Mouse (Mus musculus) liver, embryonic 11.5 days (tissue): ENCODE measurements around the gene Arsk. TPM values are rescaled to one million over a fixed set of nuclear protein-coding genes. Genes with fewer than 3 reads are reported as not detected.
A peak's percentile ranks its signal among the peaks of the same experiment; 100 is the strongest.

ENCODE experiments used
- ATAC-seq: fragments of 200-750 bp; cut with Nextera tagmentation; replicated peaks from 2 replicates; pipeline ENCODE4 v1.8.0; 2017; ENCODE audit warnings: moderate number of reproducible peaks, mild to moderate bottlenecking, moderate TSS enrichment, moderate library complexity; ENCODE audit not compliant: low FRiP score
- DNase-seq: peaks from one replicate; pipeline ENCODE4 v3.0.0-alpha.2; 2017; ENCODE audit warnings: low spot score
- H3K27ac ChIP-seq: fragments of 300-500 bp; sonication (generic); 2 replicates; pipeline ENCODE4 v1.5.1; 2014; ENCODE audit warnings: mild to moderate bottlenecking, low read depth, low read length, control low read depth
- H3K27me3 ChIP-seq: fragments of 300-500 bp; sonication (generic); replicated peaks from 2 replicates; pipeline ENCODE4 v1.6.1; 2014; ENCODE audit warnings: low read length, mixed read lengths; ENCODE audit not compliant: control insufficient read depth, insufficient read depth
- H3K36me3 ChIP-seq: fragments of 300-500 bp; sonication (generic); 2 replicates; pipeline ENCODE4 v1.6.1; 2014; ENCODE audit warnings: mild to moderate bottlenecking, low read length, moderate library complexity, mixed read lengths; ENCODE audit not compliant: control insufficient read depth, insufficient read depth
- H3K4me1 ChIP-seq: fragments of 300-500 bp; sonication (generic); replicated peaks from 2 replicates; pipeline ENCODE4 v1.6.1; 2014; ENCODE audit warnings: low read length, mixed read lengths; ENCODE audit not compliant: control insufficient read depth, insufficient read depth
- H3K4me2 ChIP-seq: fragments of 300-500 bp; sonication (generic); 2 replicates; pipeline ENCODE4 v1.6.1; 2014; ENCODE audit warnings: mild to moderate bottlenecking, control low read depth, moderate library complexity
- H3K4me3 ChIP-seq: fragments of 300-500 bp; sonication (generic); 2 replicates; pipeline ENCODE4 v1.5.1; 2014; ENCODE audit warnings: low read depth, low read length, control low read depth
- H3K9ac ChIP-seq: fragments of 300-500 bp; sonication (generic); 2 replicates; pipeline ENCODE4 v1.6.1; 2014; ENCODE audit warnings: low read depth, low read length, control low read depth
- H3K9me3 ChIP-seq: fragments of 300-500 bp; sonication (generic); 2 replicates; pipeline ENCODE4 v1.6.1; 2016; ENCODE audit warnings: low read length, inconsistent platforms, mixed read lengths; ENCODE audit not compliant: control insufficient read depth
- WGBS: fragments of 180-500 bp; shearing (Covaris S2); extraction: QIAGEN DNeasy Blood & Tissue Kit; methylation state at CpG from one replicate; pipeline ENCODE4 v1.1.7; 2014; 5-methylcytosine and 5-hydroxymethylcytosine counted together
- polyA plus RNA-seq: library from polyadenylated mRNA; unstranded; fragments of >200 nt; fragmentation: Nextera tagmentation; extraction: Ambion mirVana; gene quantifications from 2 replicates; pipeline ENCODE4 v1.2.1, GENCODE M21; 2014

Gene Arsk
- polyA plus RNA-seq, 1 experiment from 2014 or later = 5.0 TPM

DNA sequence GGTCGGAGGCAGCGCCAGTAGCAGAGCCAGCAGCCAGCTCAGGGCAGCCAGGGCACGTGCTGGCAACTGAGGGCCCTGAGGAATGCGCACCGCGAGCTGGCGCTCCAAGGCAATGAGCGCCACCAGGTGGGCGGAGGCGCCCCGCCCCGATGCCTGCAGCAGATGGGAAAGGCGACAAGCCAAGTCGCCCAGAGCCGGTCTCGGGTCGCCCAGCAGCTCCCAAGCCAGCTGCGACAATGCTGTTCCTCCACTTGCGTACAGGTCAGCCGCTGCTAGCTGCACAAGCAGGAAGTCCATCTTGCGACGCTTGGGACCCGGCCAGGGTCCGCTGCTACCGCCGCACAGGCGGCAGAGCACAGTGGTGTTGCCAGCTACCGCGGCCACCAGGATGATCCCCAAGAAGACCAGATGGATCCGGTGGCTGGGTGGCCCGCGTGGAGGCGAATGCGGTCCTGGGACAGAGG lies 42.2 kb downstream of the Arsk start:
- H3K9ac ChIP-seq = peak overlapping the region; percentile 59
- peaks cover 14% of the 10 kb centered on the region for H3K4me1 ChIP-seq
- H3K27me3 ChIP-seq = peaks cover 28% of the 10 kb centered on the region
- H3K27ac ChIP-seq = no peak overlapping the region
- H3K9me3 ChIP-seq = no peaks in the 10 kb centered on the region
- WGBS = under 1% methylated on average over 34 of the region's 34 CpGs
- ATAC-seq (peak; percentile 84), DNase-seq (peak; percentile 79)
- no peaks in the 10 kb centered on the region for H3K36me3 ChIP-seq
- peak overlapping the region; percentile 99 for H3K4me2 ChIP-seq
- H3K4me3 ChIP-seq = peak overlapping the region; percentile 64

DNA sequence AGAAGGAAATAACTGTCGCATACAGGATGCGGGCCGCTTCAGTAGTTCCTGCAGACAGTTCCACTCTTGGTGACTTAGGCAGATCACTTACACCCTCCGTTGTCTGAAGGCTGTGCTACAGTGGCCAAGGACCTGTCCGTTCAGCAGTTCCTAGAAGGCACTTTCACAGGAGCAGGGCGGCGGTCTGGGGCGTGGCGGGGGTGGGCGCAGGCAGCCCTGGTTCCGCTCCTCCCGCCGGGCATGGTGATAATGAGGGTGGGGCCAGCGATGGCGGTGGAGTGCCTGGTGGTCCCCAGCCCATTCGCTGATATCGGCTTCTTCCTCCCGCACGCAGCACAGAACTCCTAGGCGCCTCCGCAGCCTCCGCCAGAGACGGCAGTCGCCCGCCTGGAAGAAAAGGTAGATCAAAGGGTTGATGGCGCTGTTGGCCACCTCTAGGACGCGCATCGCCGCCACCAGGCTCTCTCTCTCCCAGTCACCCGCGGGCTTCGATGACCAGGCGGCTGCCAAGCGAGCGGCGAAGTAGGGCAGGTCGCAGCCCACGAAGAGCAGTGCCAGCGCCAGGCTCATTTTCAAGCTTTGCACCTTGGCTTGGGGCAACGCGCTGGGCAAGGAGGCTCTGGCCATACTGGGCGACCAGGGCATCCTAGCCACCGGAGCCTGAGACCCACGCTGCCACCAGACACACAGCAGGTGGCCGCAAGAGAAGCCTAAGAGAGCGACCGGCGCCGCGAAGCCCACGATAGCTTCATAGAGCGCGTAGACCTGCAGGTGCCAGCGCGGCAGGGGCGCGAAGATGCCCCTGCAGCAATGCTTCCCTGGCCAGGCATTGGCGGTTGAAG lies 42.8 kb downstream of the Arsk start:
- Histone ChIP-seq H3K4me3 (peak overlapping the region; percentile 64), H3K36me3 (no peaks in the 10 kb centered on the region), H3K4me2 (peak overlapping the region; percentile 99), H3K27me3 (peaks cover 28% of the 10 kb centered on the region), H3K9ac (peak overlapping the region; percentile 59), H3K27ac (peak overlapping the region; percentile 60), H3K4me1 (peaks cover 14% of the 10 kb centered on the region), H3K9me3 (no peaks in the 10 kb centered on the region)
- WGBS = under 1% methylated on average over 58 of the region's 59 CpGs
- ATAC-seq (peak; percentile 93), DNase-seq (peak; percentile 81)

DNA sequence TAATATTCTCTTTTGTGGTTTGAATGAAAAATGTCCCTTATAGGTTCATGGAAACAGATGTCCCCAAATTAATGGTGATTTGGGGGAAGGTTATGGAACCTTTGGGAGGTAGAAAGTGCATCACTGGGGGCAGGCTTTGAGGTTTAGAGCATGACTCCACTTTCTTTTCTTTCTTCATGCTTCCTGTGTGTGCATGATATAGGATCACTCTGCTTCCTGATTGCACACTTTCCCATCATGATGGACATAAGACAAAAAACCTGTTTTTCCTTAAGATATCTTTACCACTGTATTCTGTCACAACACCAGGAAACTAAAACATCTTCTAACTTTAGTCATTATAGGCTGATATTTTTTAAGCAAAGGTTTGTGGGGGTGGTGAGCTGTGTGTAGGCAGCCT lies 53.5 kb downstream of the Arsk start:
- DNase-seq (no peak), ATAC-seq (no peak)
- Histone ChIP-seq H3K9me3 (no peaks in the 10 kb centered on the region), H3K27ac (no peak overlapping the region), H3K36me3 (no peaks in the 10 kb centered on the region), H3K9ac (no peak overlapping the region), H3K4me2 (no peak overlapping the region), H3K4me1 (no peaks in the 10 kb centered on the region), H3K4me3 (no peak overlapping the region), H3K27me3 (no peaks in the 10 kb centered on the region; the same call in 1 of the 2 replicates)

DNA sequence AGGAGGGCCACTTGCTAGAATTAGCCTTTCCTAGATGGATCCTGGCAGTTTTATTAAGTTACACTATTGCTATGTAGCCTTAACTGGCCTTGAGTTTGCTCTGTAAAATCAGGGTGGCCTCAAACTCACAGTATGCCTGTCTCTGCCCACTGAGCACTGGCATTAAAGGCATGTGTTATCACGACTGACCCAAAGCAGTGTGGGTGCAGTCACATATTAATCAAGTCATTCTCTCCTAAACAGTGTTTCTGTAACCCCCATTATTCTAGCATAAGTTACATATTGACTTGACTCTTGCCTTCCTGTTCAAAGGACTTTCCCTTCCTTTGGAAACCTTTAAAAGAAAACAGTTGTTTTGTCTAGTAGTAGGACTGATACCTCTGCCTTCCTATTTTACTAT lies 56.0 kb downstream of the Arsk start:
- no peak overlapping the region for H3K4me3 ChIP-seq
- no peak overlapping the region for H3K9ac ChIP-seq
- WGBS = 67% methylated on average over 1 of the region's 1 CpGs
- H3K4me1 ChIP-seq = no peaks in the 10 kb centered on the region
- H3K27me3 ChIP-seq = no peaks in the 10 kb centered on the region; the same call in 1 of the 2 replicates
- H3K4me2 ChIP-seq = no peak overlapping the region
- no peaks in the 10 kb centered on the region for H3K36me3 ChIP-seq
- H3K9me3 ChIP-seq = no peaks in the 10 kb centered on the region
- H3K27ac ChIP-seq = no peak overlapping the region
- ATAC-seq (no peak), DNase-seq (no peak)

DNA sequence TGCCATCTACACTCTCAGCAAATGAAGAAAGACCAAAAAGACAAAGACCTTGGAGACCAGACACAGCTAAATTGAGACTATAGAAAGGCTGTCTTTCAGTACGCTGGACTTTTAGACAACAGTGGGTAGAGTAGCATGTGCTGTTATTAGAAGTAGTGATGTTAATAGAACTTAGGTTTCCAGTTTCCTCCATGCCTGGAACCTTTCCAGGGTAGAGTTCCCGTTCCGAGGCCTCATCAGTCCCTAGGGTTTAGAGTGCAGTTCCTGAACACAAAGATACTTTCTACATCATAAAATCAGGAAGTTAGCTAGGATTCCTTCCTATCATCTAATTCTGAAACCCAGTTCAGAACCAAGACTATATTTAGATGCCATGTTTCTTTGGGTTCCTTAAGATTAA lies 73.9 kb downstream of the Arsk start:
- H3K4me1 ChIP-seq = no peaks in the 10 kb centered on the region

DNA sequence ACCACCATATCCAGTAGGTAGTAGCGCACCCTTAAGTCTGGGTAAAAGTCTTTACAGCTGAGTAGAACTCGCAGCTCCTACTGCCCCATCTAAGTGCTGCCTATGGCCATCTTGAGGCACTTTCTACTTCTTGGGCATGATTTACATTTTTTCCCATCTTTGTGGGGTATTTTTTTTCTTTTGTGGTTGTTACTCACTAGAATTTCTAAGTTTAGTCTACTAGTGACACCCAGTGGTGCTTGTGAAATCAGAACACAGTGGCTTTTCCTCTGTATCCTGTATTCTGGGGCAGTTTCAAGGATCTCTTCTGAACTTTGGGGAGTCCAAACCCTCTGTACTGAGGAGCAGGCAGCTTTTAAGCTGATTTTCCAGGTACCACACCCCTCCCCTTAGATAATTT lies 76.7 kb downstream of the Arsk start:
- Histone ChIP-seq H3K4me2 (no peak overlapping the region), H3K27ac (no peak overlapping the region), H3K4me3 (no peak overlapping the region), H3K9me3 (no peaks in the 10 kb centered on the region), H3K36me3 (no peaks in the 10 kb centered on the region), H3K4me1 (no peaks in the 10 kb centered on the region), H3K27me3 (no peaks in the 10 kb centered on the region), H3K9ac (no peak overlapping the region)
- no peak for ATAC-seq
- DNase-seq = no peak
- WGBS = 88% methylated on average over 2 of the region's 2 CpGs

More for the DNA sequence above, 73.9 kb downstream of the Arsk start:
- Histone ChIP-seq H3K4me2 (no peak overlapping the region), H3K9me3 (no peaks in the 10 kb centered on the region), H3K4me3 (no peak overlapping the region), H3K27ac (no peak overlapping the region), H3K36me3 (no peaks in the 10 kb centered on the region), H3K9ac (no peak overlapping the region), H3K27me3 (no peaks in the 10 kb centered on the region)
- ATAC-seq (no peak), DNase-seq (no peak)
- WGBS = 79% methylated on average over 3 of the region's 3 CpGs

DNA sequence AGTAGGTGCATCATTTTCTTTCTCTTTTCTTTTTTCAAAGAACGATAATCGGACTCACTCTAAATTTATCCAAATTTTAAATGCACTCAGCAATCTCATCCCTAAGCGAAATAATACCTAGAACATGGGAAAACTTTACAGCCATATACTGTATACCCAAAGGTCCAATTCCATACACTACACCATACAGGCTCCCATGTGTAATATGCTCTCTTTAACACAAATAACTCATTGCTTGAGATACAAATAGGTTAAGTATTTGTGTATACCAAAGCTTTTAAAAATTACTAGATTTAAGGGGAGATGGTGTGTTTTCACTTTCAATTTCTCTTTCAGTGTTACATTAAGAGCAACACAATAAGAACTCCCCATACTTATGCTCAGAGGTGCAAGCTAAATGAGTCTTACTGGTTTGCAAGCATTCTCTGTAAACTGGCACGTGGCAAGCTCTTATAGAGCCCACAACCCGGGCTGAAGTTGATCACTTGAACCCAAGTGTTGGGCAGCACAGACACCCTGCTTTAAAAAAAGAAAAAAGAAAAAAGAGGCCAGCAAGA lies 79.5 kb downstream of the Arsk start:
- Histone ChIP-seq H3K9ac (peak overlapping the region; percentile 94), H3K4me2 (peak overlapping the region; percentile 64), H3K4me1 (no peaks in the 10 kb centered on the region), H3K27ac (no peak overlapping the region), H3K36me3 (no peaks in the 10 kb centered on the region), H3K9me3 (no peaks in the 10 kb centered on the region), H3K4me3 (peak overlapping the region; percentile 77), H3K27me3 (no peaks in the 10 kb centered on the region)
- 36% methylated on average over 5 of the region's 5 CpGs for WGBS
- peak; percentile 35 for ATAC-seq
- DNase-seq = no peak

DNA sequence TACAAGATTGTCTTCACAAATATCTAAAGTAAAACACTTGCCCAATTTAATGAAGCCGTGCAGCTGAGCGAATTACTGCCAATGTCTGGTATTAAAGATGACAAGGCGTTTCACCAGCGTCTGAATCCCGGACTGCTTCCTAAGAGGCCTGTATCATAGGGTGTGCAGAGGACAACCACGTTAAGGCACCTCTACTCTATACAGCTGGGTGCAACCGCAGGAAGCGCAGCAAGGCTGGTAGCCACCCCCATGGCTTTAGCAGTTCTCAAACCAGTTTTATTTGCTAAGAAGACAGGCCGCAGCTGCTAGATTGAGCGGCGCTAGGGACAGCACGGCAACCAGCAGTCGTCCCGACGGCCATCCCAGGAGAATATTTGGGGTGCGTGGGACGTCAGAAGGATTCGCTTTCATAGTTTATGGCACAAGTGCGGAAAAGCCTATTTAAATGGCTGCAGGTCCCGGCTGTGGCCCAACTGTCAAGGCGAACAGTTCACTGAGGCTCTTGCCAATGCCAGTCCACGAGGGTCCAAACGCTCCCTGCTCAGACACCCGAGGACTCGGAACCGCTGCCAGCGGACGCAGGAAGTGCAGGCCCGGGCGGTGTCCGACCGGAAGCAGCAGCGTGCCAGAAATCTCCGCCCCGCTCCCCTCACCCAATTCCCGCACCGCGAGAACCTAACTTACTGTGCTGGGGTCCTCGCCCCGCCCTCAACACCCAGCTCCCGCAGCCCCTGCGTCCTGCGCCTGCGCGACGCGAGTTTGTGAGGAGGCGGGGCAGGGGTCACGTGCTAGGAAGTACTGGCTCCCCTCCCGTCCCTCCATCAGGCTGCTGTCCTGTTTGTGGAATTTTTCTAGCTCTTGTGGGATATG lies 80.3 kb downstream of the Arsk start, which contains the start of gene Rfesd:
TSS of gene Rfesd (minus strand) at position 746 of the 870 bp plus-strand sequence.
- WGBS = under 1% methylated on average over 50 of the region's 50 CpGs
- DNase-seq = peak; percentile 94
- peak; percentile 95 for ATAC-seq
- H3K4me1 ChIP-seq = no peaks in the 10 kb centered on the region; the same call in 1 of the 2 replicates
- no peaks in the 10 kb centered on the region for H3K36me3 ChIP-seq
- peak within 1 kb of the TSS; percentile 77 for H3K4me3 ChIP-seq
- no peaks in the 10 kb centered on the region for H3K9me3 ChIP-seq
- no peaks in the 10 kb centered on the region for H3K27me3 ChIP-seq
- peak within 1 kb of the TSS; percentile 94 for H3K9ac ChIP-seq
- peak within 1 kb of the TSS; percentile 94 for H3K27ac ChIP-seq
- H3K4me2 ChIP-seq = peak within 1 kb of the TSS; percentile 64
